8 mouse cellular contexts compared by ENCODE assay signal in genomic region chr7:130865613-130866591, GRCm38 (mm10). TPM values are rescaled to one million over a fixed set of nuclear protein-coding genes. Genes with fewer than 3 reads are reported as not detected.
DNase-seq lines count a peak whose midpoint lies in the region; ATAC-seq lines count a peak whose summit lies in the region.

TSS of gene Plekha1 (plus strand) at chr7:130865756.

- peak within 1 kb of the TSS; percentile 68 for H3K27ac ChIP-seq in brown adipose tissue, adult 24 weeks (replicated peaks; ENCODE audit: low read depth, low read length)
- H3K27ac ChIP-seq in forebrain, embryonic 11.5 days (ENCODE audit: low read depth, low read length) = 0 out of 2 replicates have a peak within 1 kb of the TSS, but pooled peaks have one; percentile 31
- H3K27ac ChIP-seq in heart, embryonic 15.5 days = peak within 1 kb of the TSS; percentile 89
- peak within 1 kb of the TSS; percentile 40; the same call in 1 of the 2 replicates for H3K27ac ChIP-seq in liver, embryonic 12.5 days

- H3K27me3 ChIP-seq in forebrain, embryonic 11.5 days (ENCODE audit: control insufficient read depth, insufficient read depth, low read length) = peaks cover 4% of the 10 kb centered on the region
- no peaks in the 10 kb centered on the region for H3K27me3 ChIP-seq in heart, embryonic 15.5 days
- H3K27me3 ChIP-seq in liver, embryonic 12.5 days (replicated peaks) = peaks cover 52% of the 10 kb centered on the region
- H3K27me3 ChIP-seq in splenic B cell, adult 2 months (ENCODE audit: control insufficient read depth, insufficient read depth, low read length, poor library complexity, severe bottlenecking) = peaks cover 1% of the 10 kb centered on the region; the same call in 1 of the 2 replicates

- peak within 1 kb of the TSS; percentile 77 for H3K9ac ChIP-seq in forebrain, embryonic 11.5 days (ENCODE audit: low read length)
- H3K9ac ChIP-seq in heart, embryonic 15.5 days = peak within 1 kb of the TSS; percentile 92
- peak within 1 kb of the TSS; percentile 63 for H3K9ac ChIP-seq in liver, embryonic 12.5 days

- H3K36me3 ChIP-seq in forebrain, embryonic 11.5 days (ENCODE audit: control insufficient read depth, insufficient read depth, low read length) = no peaks in the 10 kb centered on the region
- H3K36me3 ChIP-seq in heart, embryonic 15.5 days = no peaks in the 10 kb centered on the region
- no peaks in the 10 kb centered on the region for H3K36me3 ChIP-seq in liver, embryonic 12.5 days
- H3K36me3 ChIP-seq in splenic B cell, adult 2 months (ENCODE audit: control insufficient read depth, insufficient read depth, low read length, poor library complexity, severe bottlenecking) = no peaks in the 10 kb centered on the region

- peak within 1 kb of the TSS; percentile 89 for H3K4me3 ChIP-seq in brown adipose tissue, adult 24 weeks (ENCODE audit: insufficient read depth, low read depth, low read length)
- peak within 1 kb of the TSS; percentile 83 for H3K4me3 ChIP-seq in forebrain, embryonic 11.5 days (ENCODE audit: low read depth, low read length)
- H3K4me3 ChIP-seq in heart, embryonic 15.5 days = peak within 1 kb of the TSS; percentile 81
- peak within 1 kb of the TSS; percentile 63 for H3K4me3 ChIP-seq in liver, embryonic 12.5 days

- WGBS in forebrain, embryonic 11.5 days = under 1% methylated on average over 83 of the region's 114 CpGs
- under 1% methylated on average over 94 of the region's 114 CpGs for WGBS in heart, embryonic 15.5 days
- WGBS in liver, embryonic 12.5 days (ENCODE audit: insufficient replicate concordance) = under 1% methylated on average over 109 of the region's 114 CpGs

- peaks cover 5% of the 10 kb centered on the region; the same call in 1 of the 2 replicates for H3K4me1 ChIP-seq in brown adipose tissue, adult 24 weeks (ENCODE audit: control insufficient read depth, insufficient read depth, insufficient read length, low read length)
- H3K4me1 ChIP-seq in forebrain, embryonic 11.5 days (replicated peaks; ENCODE audit: control insufficient read depth, insufficient read depth, low read length) = 0 out of 2 replicates have a peak, but pooled peaks cover 2% of the 10 kb centered on the region
- peaks cover 25% of the 10 kb centered on the region for H3K4me1 ChIP-seq in heart, embryonic 15.5 days (replicated peaks)
- peaks cover 5% of the 10 kb centered on the region; the same call in 1 of the 2 replicates for H3K4me1 ChIP-seq in liver, embryonic 12.5 days

- no peaks in the 10 kb centered on the region for H3K9me3 ChIP-seq in forebrain, embryonic 11.5 days (ENCODE audit: control insufficient read depth, low read length)
- no peaks in the 10 kb centered on the region for H3K9me3 ChIP-seq in heart, embryonic 15.5 days (replicated peaks)
- no peaks in the 10 kb centered on the region for H3K9me3 ChIP-seq in liver, embryonic 12.5 days (replicated peaks)

- peak within 1 kb of the TSS; percentile 84 for H3K4me2 ChIP-seq in forebrain, embryonic 11.5 days (ENCODE audit: low read depth, low read length, severe bottlenecking)
- H3K4me2 ChIP-seq in heart, embryonic 15.5 days = peak within 1 kb of the TSS; percentile 67
- H3K4me2 ChIP-seq in liver, embryonic 12.5 days = peak within 1 kb of the TSS; percentile 78

- DNase-seq in CD4-positive helper T cell, adult 2 months (ENCODE audit: low read depth, low spot score) = peak; percentile 99
- DNase-seq in forebrain, embryonic 11.5 days (ENCODE audit: low spot score) = peak; percentile 99
- DNase-seq in kidney, postnatal 14 days = peak; percentile 99
- peak; percentile 98 for DNase-seq in naive thymus-derived CD4-positive, alpha-beta T cell, adult 2 months (ENCODE audit: low read depth)
- peak; percentile 97 for DNase-seq in splenic B cell, adult 2 months (ENCODE audit: low read depth, low spot score)

- peak; percentile 98 for ATAC-seq in forebrain, embryonic 11.5 days (replicated peaks; ENCODE audit: low FRiP score)
- ATAC-seq in heart, embryonic 15.5 days (replicated peaks; ENCODE audit: insufficient number of reproducible peaks, insufficient read depth, low FRiP score, low read depth) = peak; percentile 99
- ATAC-seq in liver, embryonic 12.5 days = peak; percentile 93

RNA-seq across cellular contexts. Expression of gene Plekha1, which starts in this region (rescaled TPM):
- polyA plus RNA-seq in brown adipose tissue, adult 24 weeks (2012; ENCODE audit: insufficient read depth, insufficient read length, missing spikeins) = 11.4 and 17.8 TPM in 2 replicates
- 31.4 and 32.2 TPM in 2 replicates for polyA plus RNA-seq in forebrain, embryonic 11.5 days (2014; fragmentation: Nextera tagmentation; extraction: Ambion mirVana)
- 50.0 and 53.9 TPM in 2 replicates for polyA plus RNA-seq in heart, embryonic 15.5 days (2015; fragmentation: Nextera tagmentation; extraction: Ambion mirVana)
- polyA plus RNA-seq in liver, embryonic 12.5 days (2016; fragmentation: Nextera tagmentation; extraction: Ambion mirVana) = 10.3 and 11.0 TPM in 2 replicates

Comparison
In these comparisons a context has a peak if more than half of its experiments do, and no peak if none do; other contexts are left out.
1. Peak in every context shown above with its lines: DNase-seq, ATAC-seq, H3K4me3 ChIP-seq and H3K27ac ChIP-seq.
2. H3K27ac ChIP-seq: peak in every context shown above with its lines; median percentile 89 in heart, embryonic 15.5 days; 68 in brown adipose tissue, adult 24 weeks; 40 in liver, embryonic 12.5 days; 31 in forebrain, embryonic 11.5 days.